Mouse (Mus musculus) cerebellum, postnatal 14 days (tissue): ENCODE results near the gene Eapp.
A peak's percentile ranks its signal among the peaks of the same experiment; 100 is the strongest.
"Not testable (repeated sequence)": the region's sequence is repeated elsewhere in the genome, so short reads cannot be mapped to it uniquely, and the experiment has no call there.

ENCODE experiments used
- DNase-seq, 2 experiments: peaks; one replicate each; pipeline ENCODE4 v3.0.0; 2021; ENCODE audit warnings: mixed read lengths in 2 of 2

Gene Eapp

GRCm38 (mm10) chr12:54676709-54677108 lies 19.0 kb downstream of the Eapp start:
- DNase-seq = no peak

- DNase-seq = no peak
Measured at GRCm38 (mm10) chr12:54675396-54675795, 20.3 kb downstream of the Eapp start.

GRCm38 (mm10) chr12:54671262-54671661 lies 24.4 kb downstream of the Eapp start:
- DNase-seq = no peak

DNA sequence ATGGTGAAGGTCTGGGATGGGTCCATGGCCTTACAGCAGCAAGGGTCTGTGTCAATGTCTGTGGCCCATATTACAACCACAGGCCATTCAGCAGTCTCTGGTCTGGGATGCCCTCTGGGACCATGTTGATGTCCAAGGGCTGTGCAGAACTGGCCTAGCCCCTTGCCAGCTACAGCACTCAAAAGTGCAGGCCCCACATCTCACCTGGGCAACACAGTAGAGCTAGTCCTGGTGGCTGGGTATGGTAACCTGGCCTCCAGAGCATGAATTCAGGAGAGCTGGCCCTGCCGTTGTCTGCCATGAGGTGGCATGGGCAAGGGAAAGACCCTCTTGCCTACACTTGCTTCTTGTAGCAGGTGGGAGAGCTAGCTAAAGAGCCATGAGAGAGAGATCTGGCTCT lies 27.6 kb downstream of the Eapp start:
- DNase-seq = no peak

DNA sequence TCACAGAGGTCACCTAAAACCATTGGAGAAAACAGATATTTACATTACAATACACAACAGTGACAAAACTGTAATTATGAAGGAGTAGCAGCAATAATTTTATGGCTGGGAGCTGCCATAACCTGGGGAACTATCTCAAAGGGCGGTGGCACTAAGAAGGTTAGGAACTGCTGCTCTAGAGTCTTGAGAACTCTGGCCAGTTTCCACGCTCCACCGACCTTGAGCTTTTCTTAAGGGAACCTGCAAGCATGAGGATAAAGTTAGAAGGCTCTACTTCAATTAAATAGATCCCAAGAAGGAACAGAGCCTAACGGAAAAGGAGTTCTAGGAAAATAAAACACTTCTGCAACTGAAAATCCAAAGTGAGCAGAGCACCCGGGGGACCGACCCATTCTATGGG lies 30.2 kb downstream of the Eapp start:
- no peak for DNase-seq

DNA sequence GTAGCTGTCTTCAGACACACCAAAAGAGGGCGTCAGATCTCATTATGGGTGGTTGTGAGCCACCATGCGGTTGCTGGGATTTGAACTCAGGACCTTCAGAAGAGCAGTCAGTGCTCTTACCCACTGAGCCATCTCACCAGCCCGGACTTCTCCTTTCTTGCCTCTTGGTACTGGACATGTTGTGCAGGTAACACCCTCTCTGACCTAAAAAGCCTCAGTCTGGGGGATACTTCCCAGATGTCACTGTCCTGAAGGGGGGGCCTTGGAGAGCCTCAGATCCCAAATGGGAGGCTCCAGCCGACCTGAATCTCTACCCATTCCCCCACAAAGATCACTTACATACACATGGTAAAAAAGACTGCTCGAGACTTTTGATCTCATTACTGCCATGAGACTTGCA lies 34.2 kb downstream of the Eapp start:
- not testable (repeated sequence) for DNase-seq

DNA sequence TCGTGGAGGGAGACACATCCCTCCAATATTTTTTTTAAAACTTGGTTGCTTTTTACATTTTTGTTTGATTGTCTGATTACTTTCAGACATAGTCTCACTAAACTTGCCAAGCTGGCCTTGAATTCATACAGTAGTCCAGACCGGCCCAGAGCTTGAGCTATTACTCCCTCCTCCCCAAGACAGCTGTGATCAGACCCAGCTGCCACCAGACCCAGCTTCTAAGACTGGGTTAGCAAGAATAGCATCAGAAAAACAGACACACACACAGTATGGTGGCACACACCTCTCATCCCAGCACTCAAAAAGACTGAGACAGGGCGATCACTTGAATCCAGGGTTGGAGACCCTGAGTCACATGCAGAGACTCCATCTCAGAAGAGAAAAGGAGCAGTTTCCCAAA lies 35.8 kb downstream of the Eapp start:
- DNase-seq = no peak

DNA sequence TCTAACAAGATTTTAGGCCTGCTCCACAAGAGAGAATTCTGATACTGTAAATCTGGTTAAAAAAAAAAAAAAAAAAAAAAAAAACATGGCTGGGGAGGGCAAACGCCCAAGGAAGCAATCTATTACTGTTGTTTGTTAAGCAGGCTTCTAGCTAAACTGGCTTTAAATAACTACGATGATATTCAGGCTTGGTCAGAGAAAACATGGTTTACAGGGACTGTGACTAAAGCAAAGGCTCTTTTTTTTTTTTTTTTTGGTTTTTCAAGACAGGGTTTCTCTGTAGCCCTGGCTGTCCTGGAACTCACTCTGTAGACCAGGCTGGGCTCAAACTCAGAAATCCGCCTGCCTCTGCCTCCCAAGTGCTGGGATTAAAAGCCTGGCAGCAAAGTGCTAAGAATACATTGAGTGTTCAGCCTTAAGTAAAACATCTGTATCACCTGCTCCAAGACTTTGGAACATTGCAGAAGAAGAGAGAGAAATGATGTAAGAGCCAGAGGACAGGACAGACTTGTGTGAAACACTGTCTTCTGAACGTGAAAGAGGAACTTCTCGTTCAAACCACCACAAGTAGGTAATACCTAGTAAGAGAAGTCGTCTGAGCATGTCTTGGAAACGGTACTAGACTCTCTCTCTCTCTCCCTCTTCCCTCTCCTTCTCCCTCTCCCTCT lies 37.1 kb downstream of the Eapp start:
- no peak for DNase-seq

- DNase-seq = no peak
Measured at GRCm38 (mm10) chr12:54657951-54658350, 37.7 kb downstream of the Eapp start.

- no peak for DNase-seq
Measured at GRCm38 (mm10) chr12:54657226-54657625, 38.5 kb downstream of the Eapp start.

GRCm38 (mm10) chr12:54656396-54657171 lies 39.1 kb downstream of the Eapp start, which contains the start of gene Sptssa:
TSS of gene Sptssa (minus strand) at chr12:54656573.
- peak; percentile 97 to 98 for DNase-seq

- DNase-seq = no peak
Measured at GRCm38 (mm10) chr12:54656039-54656395, 39.7 kb downstream of the Eapp start.

DNA sequence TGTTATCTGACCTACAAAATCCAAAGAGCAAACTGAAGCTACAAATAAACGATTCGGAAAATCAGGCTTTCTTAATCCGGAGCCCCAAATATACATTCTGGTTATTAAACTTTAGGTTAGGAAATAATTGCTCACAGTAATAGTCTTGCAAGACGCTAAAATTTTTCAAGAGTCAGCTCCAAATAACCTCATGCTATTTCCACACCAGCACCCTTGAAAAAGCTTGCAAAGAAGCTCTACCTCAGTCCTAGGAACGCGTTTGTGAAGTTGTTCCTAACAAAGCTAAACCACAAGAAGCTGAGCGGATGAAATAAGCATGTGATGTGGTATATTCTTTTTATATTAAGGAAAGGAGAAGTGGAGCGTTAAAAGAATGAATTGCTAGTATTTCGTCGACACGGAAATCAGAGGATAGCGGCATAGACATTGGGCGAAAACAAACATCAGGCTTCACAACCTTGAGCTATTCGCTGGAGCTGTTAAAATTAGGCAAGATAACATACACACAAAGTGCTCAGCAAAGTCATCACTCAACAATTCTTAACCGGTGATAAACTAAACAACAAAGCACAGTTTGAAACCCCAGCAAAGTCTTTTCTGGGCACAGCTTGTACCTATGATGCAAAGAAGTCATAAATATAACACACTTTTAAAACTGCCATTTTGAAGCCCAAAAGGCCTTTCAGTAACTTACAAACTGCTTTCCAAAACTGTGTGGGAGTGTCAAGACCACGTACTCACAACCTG lies 40.2 kb downstream of the Eapp start:
- no peak for DNase-seq

DNA sequence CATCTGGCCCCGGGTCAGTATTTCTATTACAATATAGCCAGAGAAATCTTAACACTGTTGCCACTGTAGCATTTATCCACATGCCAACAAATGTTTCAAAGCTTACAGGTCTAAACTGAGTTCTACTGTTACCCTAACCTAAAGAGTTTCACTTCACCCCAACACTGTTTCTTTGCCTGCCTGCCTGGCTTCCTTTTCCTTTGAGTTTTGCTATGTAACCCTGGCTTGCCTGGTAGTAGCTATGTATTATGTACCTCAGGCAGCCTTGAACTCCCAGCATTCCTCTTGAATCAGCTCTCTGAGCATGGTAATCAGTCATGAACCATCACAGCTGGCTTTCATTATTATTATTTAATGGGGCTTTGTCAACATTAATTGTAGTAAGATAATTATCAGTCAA lies 41.0 kb downstream of the Eapp start:
- no peak for DNase-seq

DNA sequence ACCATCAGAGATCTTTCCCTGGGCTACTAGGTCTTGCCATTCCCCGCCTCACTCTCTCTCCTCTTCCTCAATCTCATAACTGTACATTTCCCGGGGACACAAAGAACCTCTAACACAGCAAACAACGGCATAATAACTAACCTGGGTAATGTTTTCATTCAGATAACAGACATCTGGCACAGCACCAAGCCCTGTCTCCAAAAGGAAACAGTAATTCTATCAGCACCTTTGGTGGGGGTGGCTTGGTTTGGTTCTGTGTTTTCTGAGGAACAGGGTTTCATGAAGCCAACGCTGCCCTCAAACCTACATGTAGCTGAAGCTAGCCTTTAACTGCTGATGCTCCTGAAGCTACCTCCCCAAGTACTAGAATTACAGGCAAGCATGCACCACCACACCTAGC lies 41.6 kb downstream of the Eapp start:
- peak; percentile 27 to 38 for DNase-seq

DNA sequence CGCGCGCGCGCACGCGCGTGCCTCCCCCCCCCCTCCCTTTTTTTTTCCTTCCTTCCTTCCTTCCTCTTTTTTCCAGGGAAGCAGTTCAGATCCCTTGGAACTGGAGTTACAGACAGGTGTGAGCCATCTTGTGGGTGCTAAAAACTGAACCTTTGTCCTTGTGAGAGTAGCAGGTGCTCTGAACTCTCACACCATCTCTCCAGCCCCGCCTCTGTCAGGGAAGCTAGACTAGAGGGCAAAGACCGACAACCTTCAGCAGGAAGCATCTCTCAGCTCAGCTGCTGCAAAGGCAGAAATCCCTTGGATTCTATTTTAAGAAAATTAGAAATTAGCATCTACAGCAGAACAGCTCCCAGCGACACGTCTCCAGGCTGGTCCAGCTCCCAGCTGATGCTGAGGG lies 43.4 kb downstream of the Eapp start:
- DNase-seq = no peak

- no peak for DNase-seq
Measured at GRCm38 (mm10) chr12:54651820-54652219, 43.9 kb downstream of the Eapp start.

GRCm38 (mm10) chr12:54651158-54651557 lies 44.5 kb downstream of the Eapp start:
- no peak for DNase-seq

DNA sequence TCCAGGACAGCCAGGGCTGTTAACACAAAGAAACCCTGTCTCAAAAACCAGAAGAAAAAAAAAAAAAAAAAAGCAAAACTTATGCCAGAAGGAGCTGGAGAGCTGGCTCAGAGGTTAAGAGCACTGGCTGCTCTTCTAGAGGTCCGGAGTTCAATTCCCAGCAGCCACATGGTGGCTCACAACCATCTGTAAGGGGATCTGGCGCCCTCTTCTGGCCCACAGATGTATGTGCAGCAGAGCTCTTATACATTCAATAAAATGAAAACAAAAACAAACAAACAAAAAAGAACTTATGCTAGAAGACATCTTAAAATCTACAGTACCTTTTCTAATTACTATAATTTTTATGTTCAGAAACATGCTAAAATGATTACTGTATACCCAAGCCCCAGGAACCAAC lies 50.8 kb downstream of the Eapp start:
- DNase-seq = no peak

DNA sequence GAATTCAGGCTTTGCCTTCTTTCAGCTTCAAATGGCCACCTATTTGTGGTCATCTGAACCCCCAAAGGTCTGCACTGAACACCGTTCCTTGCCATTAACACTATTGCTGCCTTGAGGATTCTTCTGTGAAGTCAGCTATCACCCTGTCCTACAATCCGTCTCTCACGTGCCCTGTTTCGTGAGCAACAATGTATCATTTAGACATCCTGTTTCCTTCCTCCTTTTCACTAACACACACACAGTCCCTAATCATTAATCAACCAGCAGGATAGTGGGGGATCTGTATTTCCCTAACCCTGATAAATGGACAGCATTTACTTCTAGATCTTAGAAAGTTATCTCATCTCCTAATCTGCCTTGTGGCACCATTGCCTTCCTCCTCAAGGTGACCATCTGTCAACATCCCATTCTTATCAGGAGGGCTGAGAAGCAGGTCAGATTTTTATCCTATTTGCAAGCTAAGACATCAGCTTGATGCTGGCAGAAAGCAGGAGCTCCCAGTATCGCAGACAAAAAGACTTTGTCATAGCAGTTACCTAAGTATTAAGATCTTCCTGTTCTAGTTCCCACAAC lies 52.3 kb downstream of the Eapp start:
- no peak for DNase-seq

DNA sequence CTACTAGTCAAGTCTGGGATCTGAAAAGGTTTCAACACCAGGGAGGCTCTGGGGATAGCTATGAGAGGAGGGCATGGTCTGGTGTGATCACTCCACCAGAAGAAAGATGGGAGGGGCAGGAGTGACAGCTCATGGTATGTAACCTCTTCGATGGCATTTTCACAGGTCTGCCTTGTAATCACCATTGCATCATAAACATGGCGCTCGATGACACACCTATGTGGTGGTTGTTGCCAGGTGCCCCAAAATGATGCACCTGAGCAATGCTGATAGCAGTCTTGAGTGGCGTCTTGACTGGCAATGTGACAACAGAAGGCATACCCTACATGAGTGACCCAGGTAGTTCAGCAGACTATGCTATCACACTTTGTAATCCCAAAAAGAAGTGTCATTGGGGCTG lies 54.3 kb downstream of the Eapp start:
- no peak for DNase-seq

DNA sequence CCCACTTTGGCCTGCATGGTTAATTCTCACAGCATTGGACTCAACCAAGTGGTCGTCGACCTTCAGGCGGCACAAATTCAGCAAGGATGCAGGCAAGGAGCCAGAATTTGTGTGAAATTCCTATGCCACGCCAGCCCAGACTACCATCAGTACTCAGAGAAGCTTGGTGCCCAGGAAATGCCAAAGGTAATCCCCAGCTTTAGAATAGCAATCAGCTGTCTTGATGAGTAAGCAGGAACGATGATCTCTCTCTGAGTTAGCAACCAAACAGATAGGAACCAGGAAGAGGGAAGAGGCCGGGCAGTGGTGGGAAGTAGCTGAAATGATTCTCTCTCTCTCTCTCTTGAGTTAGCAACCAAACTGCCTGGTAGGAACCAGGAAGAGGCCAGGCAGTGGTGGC lies 55.4 kb downstream of the Eapp start:
- DNase-seq = no peak

- DNase-seq = no peak
Measured at GRCm38 (mm10) chr12:54637033-54637432, 58.7 kb downstream of the Eapp start.

- DNase-seq = no peak
Measured at GRCm38 (mm10) chr12:54632141-54632540, 63.6 kb downstream of the Eapp start.
